Mouse (Mus musculus) neural tube, embryonic 13.5 days (tissue): ENCODE results near the gene Vegfa. TPM values are rescaled to one million over a fixed set of nuclear protein-coding genes. Genes with fewer than 3 reads are reported as not detected.

ENCODE experiments used
- ATAC-seq: fragments of 200-750 bp; cut with Nextera tagmentation; 2 replicates; pipeline ENCODE4 v1.8.0; 2017; ENCODE audit warnings: low read depth, mild to moderate bottlenecking, moderate TSS enrichment, moderate library complexity
- H3K27ac ChIP-seq: fragments of 300-500 bp; sonication (generic); replicated peaks from 2 replicates; pipeline ENCODE4 v1.5.1; 2015; ENCODE audit warnings: moderate library complexity, mild to moderate bottlenecking, inconsistent platforms
- H3K27me3 ChIP-seq: fragments of 300-500 bp; sonication (generic); 2 replicates; pipeline ENCODE4 v1.6.1; 2015; ENCODE audit warnings: mild to moderate bottlenecking, inconsistent platforms
- H3K36me3 ChIP-seq: fragments of 300-500 bp; sonication (generic); 2 replicates; pipeline ENCODE4 v1.6.1; 2015; ENCODE audit warnings: mild to moderate bottlenecking, inconsistent platforms
- H3K4me1 ChIP-seq: fragments of 300-500 bp; sonication (generic); replicated peaks from 2 replicates; pipeline ENCODE4 v1.6.1; 2015; ENCODE audit warnings: inconsistent platforms
- H3K4me2 ChIP-seq: fragments of 300-500 bp; sonication (generic); 2 replicates; pipeline ENCODE4 v1.6.1; 2015; ENCODE audit warnings: inconsistent platforms, mild to moderate bottlenecking, moderate library complexity
- H3K4me3 ChIP-seq: fragments of 300-500 bp; sonication (generic); 2 replicates; pipeline ENCODE4 v1.5.1; 2015; ENCODE audit warnings: mild to moderate bottlenecking, inconsistent platforms
- H3K9ac ChIP-seq: fragments of 300-500 bp; sonication (generic); 2 replicates; pipeline ENCODE4 v1.6.1; 2015; ENCODE audit warnings: moderate library complexity, mild to moderate bottlenecking, inconsistent platforms
- H3K9me3 ChIP-seq: fragments of 300-500 bp; sonication (generic); 2 replicates; pipeline ENCODE4 v1.6.1; 2016; ENCODE audit warnings: inconsistent platforms
- WGBS: fragments of 180-500 bp; shearing (Covaris S2); methylation state at CpG from one replicate; pipeline ENCODE4 v1.1.7; 2015; 5-methylcytosine and 5-hydroxymethylcytosine counted together
- polyA plus RNA-seq: library from polyadenylated mRNA; unstranded; fragments of >200 nt; fragmentation: Nextera tagmentation; extraction: Ambion mirVana; gene quantifications from 2 replicates; pipeline ENCODE4 v1.2.1, GENCODE M21; 2015

Gene Vegfa
- polyA plus RNA-seq, 1 experiment from 2014 or later = 3.0 TPM

DNA sequence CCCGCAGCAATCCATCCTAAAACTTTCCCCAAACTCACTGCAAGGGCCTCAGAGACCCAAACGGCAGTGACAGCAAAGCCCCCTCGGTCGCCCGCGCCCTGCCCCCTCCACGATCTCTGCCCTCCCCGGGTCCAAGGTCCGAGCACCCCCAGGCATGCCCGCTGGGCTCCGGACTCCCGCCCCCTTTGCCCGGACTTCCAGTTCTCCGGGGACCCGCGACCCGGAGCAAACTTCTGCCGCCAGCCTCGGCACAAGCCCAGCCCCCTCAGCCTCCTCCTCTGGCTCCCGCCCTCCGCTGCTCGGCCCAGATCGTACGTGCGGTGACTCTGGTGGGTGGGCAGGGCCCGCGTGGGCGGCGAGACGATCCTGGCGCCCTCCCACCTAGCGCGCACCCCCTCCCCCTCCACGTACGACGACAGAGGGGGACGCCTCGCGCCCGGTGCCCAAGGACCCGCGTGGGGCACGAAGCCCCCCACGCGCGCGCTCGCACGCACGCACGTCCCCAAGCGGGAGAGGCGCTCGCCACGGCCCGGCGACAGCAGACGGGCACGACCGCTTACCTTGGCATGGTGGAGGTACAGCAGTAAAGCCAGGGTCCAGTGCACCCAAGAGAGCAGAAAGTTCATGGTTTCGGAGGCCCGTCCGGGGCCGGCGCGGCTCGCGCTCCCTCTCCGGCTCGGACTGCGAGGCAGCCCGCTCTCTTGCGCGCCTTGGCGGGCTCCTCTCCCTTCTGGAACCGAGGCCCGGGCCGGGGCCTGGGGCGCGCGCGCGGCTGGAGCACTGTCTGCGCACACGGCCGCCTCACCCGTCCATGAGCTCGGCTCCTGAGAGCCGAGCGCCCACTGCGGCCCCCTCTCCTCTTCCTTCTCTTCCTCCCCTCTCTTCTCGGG lies 1.2 kb downstream of the Vegfa start:
- H3K4me3 ChIP-seq = peak overlapping the region; percentile 86
- H3K27me3 ChIP-seq = peaks cover 10% of the 10 kb centered on the region; the same call in 1 of the 2 replicates
- H3K9ac ChIP-seq = peak overlapping the region; percentile 90
- peak overlapping the region; percentile 88 for H3K4me2 ChIP-seq
- no peaks in the 10 kb centered on the region for H3K36me3 ChIP-seq
- H3K27ac ChIP-seq = peak overlapping the region; percentile 90
- H3K9me3 ChIP-seq = no peaks in the 10 kb centered on the region
- peaks cover 60% of the 10 kb centered on the region for H3K4me1 ChIP-seq
- ATAC-seq = peak; percentile 59
- WGBS = under 1% methylated on average over 87 of the region's 92 CpGs

DNA sequence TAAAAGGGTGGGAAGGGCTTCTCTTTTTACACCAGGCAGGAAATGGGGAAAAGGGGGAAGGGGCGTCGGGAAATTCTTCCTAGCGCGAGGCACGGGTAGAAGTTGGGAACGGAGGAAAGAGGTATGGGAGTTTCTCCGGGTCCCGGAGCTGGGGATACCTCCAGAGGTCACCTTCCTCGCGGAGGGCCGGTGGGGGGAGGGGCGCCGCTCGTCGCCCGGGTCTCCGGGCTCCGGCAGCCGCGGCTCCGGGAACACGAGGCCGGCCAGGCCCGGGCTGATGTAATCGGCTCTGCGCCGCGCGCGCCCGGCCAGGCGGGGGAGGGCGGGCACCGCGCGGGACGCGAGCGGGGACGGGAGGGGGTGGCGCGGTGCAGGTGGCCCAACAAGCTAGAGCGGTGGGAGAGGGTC lies 1.8 kb downstream of the Vegfa start:
- Histone ChIP-seq H3K9me3 (no peaks in the 10 kb centered on the region), H3K4me2 (peak overlapping the region; percentile 88), H3K36me3 (no peaks in the 10 kb centered on the region), H3K4me1 (peaks cover 61% of the 10 kb centered on the region), H3K27me3 (peaks cover 10% of the 10 kb centered on the region; the same call in 1 of the 2 replicates), H3K9ac (peak overlapping the region; percentile 90), H3K4me3 (peak overlapping the region; percentile 86), H3K27ac (peak overlapping the region; percentile 90)
- peak; percentile 13; the same call in 1 of the 2 replicates for ATAC-seq
- under 1% methylated on average over 41 of the region's 43 CpGs for WGBS

DNA sequence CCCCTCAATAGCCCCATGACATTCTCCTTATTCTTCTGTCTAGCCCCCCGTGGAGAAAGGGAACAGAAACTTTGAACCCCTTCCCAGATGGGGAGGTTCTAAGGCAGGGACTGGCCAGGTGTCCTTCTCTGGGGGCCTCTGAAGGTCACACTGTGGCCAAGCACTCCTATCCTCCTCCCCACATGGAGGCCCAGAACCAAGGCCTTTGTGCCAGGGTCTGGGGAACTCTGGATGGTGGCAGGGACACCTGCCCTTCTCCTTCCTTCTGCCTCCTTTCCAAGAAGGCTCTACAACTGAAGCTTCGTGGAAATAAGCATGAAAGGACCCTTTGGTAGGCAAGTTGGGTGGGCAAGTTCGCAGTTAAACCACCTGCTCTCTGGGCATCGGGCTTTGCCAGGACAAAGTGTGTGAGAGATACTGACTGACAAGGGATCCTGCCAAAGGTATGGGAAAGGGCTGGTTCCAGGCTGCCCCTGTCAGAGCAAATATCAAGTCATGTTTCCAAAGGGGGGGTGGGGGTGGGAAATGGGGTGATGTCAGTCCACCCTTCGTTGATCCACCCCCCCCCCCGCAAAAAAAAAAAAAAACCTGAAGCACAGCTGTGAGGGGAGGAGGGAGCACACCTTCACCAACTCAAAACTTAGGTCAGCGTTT lies 2.5 kb downstream of the Vegfa start:
- peaks cover 6% of the 10 kb centered on the region for H3K36me3 ChIP-seq
- peak overlapping the region; percentile 90 for H3K27ac ChIP-seq
- 12% methylated on average over 7 of the region's 7 CpGs for WGBS
- H3K4me3 ChIP-seq = peak overlapping the region; percentile 86
- no peaks in the 10 kb centered on the region for H3K9me3 ChIP-seq
- peak overlapping the region; percentile 88 for H3K4me2 ChIP-seq
- no peak for ATAC-seq
- peaks cover 10% of the 10 kb centered on the region; the same call in 1 of the 2 replicates for H3K27me3 ChIP-seq
- peak overlapping the region; percentile 90 for H3K9ac ChIP-seq
- H3K4me1 ChIP-seq = peaks cover 61% of the 10 kb centered on the region

DNA sequence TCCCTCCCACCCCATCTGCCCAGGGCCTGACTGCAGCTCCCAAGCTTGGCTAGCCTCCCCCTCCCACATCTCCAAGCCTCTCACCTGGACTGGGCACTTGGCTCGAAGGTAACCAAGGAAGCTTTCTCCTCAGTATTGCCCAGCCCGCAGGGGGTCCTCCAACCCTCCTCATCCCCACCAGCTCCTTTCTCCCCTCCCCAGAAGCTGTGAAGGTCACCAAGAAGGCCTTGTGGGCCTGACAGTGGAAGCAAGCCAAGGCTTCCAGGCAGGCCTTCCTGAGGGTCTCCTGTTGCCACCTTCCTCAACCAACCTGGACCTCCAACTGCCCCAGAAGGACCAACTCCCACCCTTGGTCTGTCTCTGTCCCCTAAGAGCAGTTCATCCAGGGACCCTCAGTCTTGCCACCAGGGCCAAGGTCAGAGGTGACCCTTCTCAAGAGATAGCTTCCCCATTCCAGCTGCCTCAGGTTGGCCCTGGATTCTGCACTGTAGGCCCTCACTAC lies 3.1 kb downstream of the Vegfa start:
- peak overlapping the region; percentile 86 for H3K4me3 ChIP-seq
- ATAC-seq = no peak
- peaks cover 61% of the 10 kb centered on the region for H3K4me1 ChIP-seq
- H3K4me2 ChIP-seq = peak overlapping the region; percentile 88
- 46% methylated on average over 2 of the region's 2 CpGs for WGBS
- peak overlapping the region; percentile 90; the same call in 1 of the 2 replicates for H3K27ac ChIP-seq
- H3K27me3 ChIP-seq = peaks cover 10% of the 10 kb centered on the region; the same call in 1 of the 2 replicates
- peaks cover 12% of the 10 kb centered on the region for H3K36me3 ChIP-seq
- no peaks in the 10 kb centered on the region for H3K9me3 ChIP-seq
- H3K9ac ChIP-seq = peak overlapping the region; percentile 90

DNA sequence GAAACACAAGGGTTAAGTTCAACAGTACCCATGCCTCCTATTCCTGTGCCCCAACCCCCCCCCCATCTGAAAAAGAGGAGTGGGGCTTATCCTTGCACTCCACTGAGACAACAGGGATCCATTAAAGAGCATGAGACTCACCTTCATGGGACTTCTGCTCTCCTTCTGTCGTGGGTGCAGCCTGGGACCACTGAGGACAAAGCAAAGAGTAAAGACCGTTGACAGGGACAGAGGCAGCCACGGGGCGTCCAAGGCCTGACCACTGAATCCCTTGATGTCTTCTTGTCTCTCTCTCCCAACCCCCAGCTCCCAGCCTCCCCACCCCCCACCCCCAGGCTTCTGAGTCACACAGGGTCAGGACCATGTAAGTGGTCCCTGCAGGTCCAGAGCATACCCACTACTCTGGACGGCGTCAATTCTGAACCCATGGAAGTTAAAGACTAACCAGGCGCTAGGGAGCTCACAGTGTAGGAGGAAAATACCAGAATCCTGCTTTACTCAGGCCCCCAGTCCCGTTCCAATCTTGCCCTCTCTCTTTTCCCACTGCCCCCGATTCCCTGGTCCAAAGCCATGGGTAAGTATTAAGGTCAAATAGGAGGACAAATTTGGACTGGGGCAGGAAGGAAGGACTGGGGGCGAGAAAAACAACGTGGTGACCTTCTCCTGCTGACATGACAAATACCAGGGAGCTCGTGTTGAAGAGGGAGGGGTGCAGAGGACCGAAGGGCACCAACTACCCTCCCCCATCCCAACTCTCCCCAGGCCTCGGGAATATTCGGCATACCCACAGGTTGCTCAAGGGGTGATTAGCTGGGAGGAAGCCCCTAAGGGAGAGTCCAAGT lies 3.7 kb downstream of the Vegfa start:
- Histone ChIP-seq H3K27ac (peak overlapping the region; percentile 92), H3K4me2 (peak overlapping the region; percentile 88), H3K9me3 (no peaks in the 10 kb centered on the region), H3K4me3 (peak overlapping the region; percentile 86), H3K27me3 (peaks cover 4% of the 10 kb centered on the region; the same call in 1 of the 2 replicates), H3K4me1 (peaks cover 56% of the 10 kb centered on the region), H3K9ac (peak overlapping the region; percentile 90), H3K36me3 (peaks cover 18% of the 10 kb centered on the region)
- ATAC-seq = no peak
- WGBS = 27% methylated on average over 15 of the region's 15 CpGs

DNA sequence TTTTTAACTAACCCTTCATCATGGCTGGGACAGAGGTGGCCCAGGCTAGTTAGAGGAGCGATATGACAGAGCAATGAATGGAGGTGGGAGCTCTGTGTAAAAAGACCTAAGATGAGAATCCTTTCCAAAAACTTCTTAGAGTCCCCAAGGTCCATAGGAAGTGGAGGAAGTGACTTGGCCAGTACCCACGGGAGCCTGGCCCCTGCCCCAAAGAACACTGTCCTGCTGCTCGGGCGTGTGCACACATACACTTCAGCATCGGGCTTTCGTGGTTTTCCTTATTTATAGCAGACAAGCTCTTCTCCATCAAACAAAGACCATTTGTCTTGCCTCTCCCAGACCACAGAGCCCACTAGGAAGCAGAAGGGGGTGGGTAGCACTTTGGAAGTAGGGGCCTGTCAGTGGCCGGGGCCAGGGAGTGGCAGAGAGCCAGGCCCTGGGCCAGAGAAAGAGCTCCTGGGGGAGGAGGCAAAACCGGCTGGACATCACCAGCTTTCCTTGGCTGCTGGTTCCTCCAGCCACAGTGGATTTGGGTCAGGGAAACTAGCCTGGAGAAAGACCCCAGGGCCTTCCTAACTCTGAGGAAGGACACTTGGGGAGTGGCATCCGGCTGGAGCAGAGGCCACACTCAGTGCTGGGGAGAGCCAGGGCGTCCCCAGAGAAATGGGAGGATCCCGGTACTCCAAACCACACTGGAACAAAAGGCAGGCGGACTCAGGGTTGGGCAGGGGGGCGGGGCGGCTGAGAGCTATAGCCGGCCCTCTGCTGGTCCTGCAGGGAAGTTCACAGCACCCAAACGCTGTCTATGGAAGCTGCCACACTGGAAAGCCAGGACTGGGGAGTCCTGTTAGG lies 4.9 kb downstream of the Vegfa start:
- H3K27ac ChIP-seq = peak overlapping the region; percentile 92
- H3K9me3 ChIP-seq = no peaks in the 10 kb centered on the region
- H3K27me3 ChIP-seq = no peaks in the 10 kb centered on the region
- peak overlapping the region; percentile 86 for H3K4me3 ChIP-seq
- ATAC-seq = peak; percentile 13
- peak overlapping the region; percentile 90 for H3K9ac ChIP-seq
- peaks cover 46% of the 10 kb centered on the region for H3K4me1 ChIP-seq
- peaks cover 29% of the 10 kb centered on the region for H3K36me3 ChIP-seq
- WGBS = 5% methylated on average over 16 of the region's 16 CpGs
- peak overlapping the region; percentile 88 for H3K4me2 ChIP-seq

DNA sequence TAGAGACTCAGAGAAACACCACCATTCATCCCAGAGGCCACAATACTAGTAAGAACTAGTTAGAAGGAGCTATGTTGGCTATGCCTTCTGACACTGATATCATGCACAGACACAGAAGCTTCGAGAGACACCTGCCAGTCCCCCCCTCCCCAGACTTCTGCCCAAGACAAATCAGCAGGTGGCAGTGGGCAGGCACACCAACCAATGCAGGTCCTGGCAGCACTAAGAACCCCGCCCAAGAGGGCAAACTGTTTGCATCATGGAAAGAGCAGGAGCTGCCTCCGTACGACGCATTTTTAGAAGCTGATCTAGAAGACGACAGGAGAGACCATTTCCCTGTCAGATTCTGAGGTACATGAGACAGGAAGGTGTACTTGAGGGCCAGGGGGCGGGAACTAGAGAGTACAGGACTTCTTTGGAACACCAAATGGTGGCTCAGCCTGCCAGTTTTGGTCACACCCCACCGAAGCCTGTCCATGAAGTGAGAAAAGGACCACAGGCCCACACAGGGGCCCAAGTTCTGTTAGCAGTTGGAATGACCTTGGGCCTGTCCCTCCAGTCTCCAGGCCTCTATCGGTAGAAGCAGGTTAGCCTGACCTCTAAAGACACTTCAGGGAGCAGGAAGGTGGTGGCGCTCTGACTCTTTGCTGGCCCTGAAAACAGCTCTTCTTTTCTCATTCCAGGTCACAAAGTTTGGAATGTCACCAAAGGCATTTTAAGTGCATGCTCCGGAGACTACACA lies 6.1 kb downstream of the Vegfa start:
- 86% methylated on average over 11 of the region's 11 CpGs for WGBS

DNA sequence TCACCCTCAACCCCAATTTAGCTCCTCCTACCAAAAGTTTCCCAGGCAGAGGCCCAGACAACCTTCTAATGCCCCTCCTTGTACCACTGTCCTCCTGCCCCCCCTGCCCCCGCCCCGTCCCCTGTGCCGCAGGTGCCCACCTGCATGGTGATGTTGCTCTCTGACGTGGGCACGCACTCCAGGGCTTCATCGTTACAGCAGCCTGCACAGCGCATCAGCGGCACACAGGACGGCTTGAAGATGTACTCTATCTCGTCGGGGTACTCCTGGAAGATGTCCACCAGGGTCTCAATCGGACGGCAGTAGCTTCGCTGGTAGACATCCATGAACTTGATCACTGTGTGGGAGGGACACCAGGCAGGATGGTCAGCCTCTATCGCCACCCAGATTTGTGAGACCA lies 7.0 kb downstream of the Vegfa start:
- 93% methylated on average over 15 of the region's 15 CpGs for WGBS
- no peak overlapping the region for H3K9ac ChIP-seq
- no peak overlapping the region for H3K27ac ChIP-seq
- peaks cover 50% of the 10 kb centered on the region for H3K36me3 ChIP-seq
- H3K27me3 ChIP-seq = no peaks in the 10 kb centered on the region
- H3K4me1 ChIP-seq = peaks cover 44% of the 10 kb centered on the region
- no peak for ATAC-seq
- H3K4me2 ChIP-seq = no peak overlapping the region
- no peak overlapping the region for H3K4me3 ChIP-seq
- no peaks in the 10 kb centered on the region for H3K9me3 ChIP-seq

More for the DNA sequence above, 6.1 kb downstream of the Vegfa start:
- Histone ChIP-seq H3K9ac (no peak overlapping the region), H3K36me3 (peaks cover 41% of the 10 kb centered on the region), H3K4me3 (no peak overlapping the region), H3K9me3 (no peaks in the 10 kb centered on the region), H3K27me3 (no peaks in the 10 kb centered on the region), H3K27ac (no peak overlapping the region), H3K4me1 (peaks cover 44% of the 10 kb centered on the region), H3K4me2 (0 out of 2 replicates have a peak overlapping the region, but pooled peaks have one; percentile 88)
- ATAC-seq = no peak

DNA sequence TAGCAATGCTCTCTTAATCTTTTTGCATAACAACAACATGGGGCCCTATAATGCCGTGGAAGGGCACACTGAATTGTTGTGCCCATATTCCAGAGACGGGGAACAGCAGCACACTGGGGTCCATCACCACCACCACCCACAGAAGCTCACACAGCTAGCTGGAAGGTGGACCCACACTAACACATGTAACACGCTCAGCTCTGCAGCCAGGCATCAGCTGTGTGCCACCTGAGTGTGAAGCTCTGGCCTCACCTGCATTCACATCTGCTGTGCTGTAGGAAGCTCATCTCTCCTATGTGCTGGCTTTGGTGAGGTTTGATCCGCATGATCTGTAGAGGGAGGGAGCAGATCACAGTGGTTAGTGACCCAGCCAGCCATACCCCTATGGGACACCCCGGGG lies 8.0 kb downstream of the Vegfa start:
- no peak overlapping the region for H3K27ac ChIP-seq
- H3K36me3 ChIP-seq = peaks cover 60% of the 10 kb centered on the region
- H3K27me3 ChIP-seq = no peaks in the 10 kb centered on the region
- ATAC-seq = no peak
- no peak overlapping the region for H3K4me3 ChIP-seq
- 97% methylated on average over 5 of the region's 5 CpGs for WGBS
- H3K9ac ChIP-seq = no peak overlapping the region
- no peaks in the 10 kb centered on the region for H3K9me3 ChIP-seq
- H3K4me1 ChIP-seq = peaks cover 34% of the 10 kb centered on the region
- H3K4me2 ChIP-seq = no peak overlapping the region

DNA sequence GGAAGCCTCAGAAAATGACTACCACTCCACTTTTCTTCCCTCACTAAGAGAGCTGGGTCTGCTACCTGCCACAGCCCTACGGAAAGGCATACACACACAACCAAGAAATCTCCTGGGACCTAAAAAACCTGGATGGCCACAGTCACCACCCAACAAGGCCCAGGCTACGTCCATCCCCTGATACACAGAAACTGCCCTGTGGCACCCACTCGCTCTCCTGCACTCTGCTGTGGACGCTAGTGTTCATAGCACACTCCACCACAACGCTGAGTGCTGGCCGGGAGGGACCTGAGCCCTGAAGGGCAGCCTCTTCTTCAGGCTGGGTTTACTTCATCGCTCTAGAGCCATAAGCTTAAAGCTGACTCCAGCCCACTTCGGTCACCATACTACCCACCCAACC lies 8.6 kb downstream of the Vegfa start:
- no peaks in the 10 kb centered on the region for H3K27me3 ChIP-seq
- no peak overlapping the region for H3K9ac ChIP-seq
- H3K4me2 ChIP-seq = no peak overlapping the region
- no peak overlapping the region for H3K27ac ChIP-seq
- H3K4me3 ChIP-seq = no peak overlapping the region
- no peak for ATAC-seq
- WGBS = 94% methylated on average over 8 of the region's 8 CpGs
- H3K36me3 ChIP-seq = peaks cover 66% of the 10 kb centered on the region
- peaks cover 27% of the 10 kb centered on the region for H3K4me1 ChIP-seq
- H3K9me3 ChIP-seq = no peaks in the 10 kb centered on the region
